Mouse (Mus musculus) heart, postnatal 0 days (tissue): ENCODE data around the gene Nectin1. TPM values are rescaled to one million over a fixed set of nuclear protein-coding genes. Genes with fewer than 3 reads are reported as not detected.

Experiments
- ATAC-seq: fragments of 200-750 bp; cut with Nextera tagmentation; 2 replicates; pipeline ENCODE4 v1.8.0; 2017; ENCODE audit warnings: low read depth, moderate number of reproducible peaks, moderate library complexity; ENCODE audit not compliant: insufficient read depth
- DNase-seq: peaks from one replicate; pipeline ENCODE4 v3.0.0-alpha.2; 2016; ENCODE audit warnings: low spot score
- H3K27ac ChIP-seq: fragments of 300-500 bp; sonication (generic); 2 replicates; pipeline ENCODE4 v1.5.1; 2014; ENCODE audit warnings: low read depth, mild to moderate bottlenecking
- H3K27me3 ChIP-seq: fragments of 300-500 bp; sonication (generic); 2 replicates; pipeline ENCODE4 v1.6.1; 2014; ENCODE audit warnings: low read length, mixed read lengths; ENCODE audit not compliant: control insufficient read depth, insufficient read depth
- H3K36me3 ChIP-seq: fragments of 300-500 bp; sonication (generic); replicated peaks from 2 replicates; pipeline ENCODE4 v1.6.1; 2014; ENCODE audit warnings: low read length, mixed read lengths; ENCODE audit not compliant: control insufficient read depth, insufficient read depth
- H3K4me1 ChIP-seq: fragments of 300-500 bp; sonication (generic); 2 replicates; pipeline ENCODE4 v1.6.1; 2014; ENCODE audit warnings: antibody characterized with exemption; ENCODE audit not compliant: control insufficient read depth, insufficient read depth
- H3K4me2 ChIP-seq: fragments of 300-500 bp; sonication (generic); 2 replicates; pipeline ENCODE4 v1.6.1; 2014; ENCODE audit warnings: low read depth, mild to moderate bottlenecking, low read length, moderate library complexity
- H3K4me3 ChIP-seq: fragments of 300-500 bp; sonication (generic); 2 replicates; pipeline ENCODE4 v1.5.1; 2014; ENCODE audit warnings: low read depth, low read length
- H3K9ac ChIP-seq: fragments of 300-500 bp; sonication (generic); replicated peaks from 2 replicates; pipeline ENCODE4 v1.6.1; 2014; ENCODE audit warnings: low read depth, low read length, mixed read lengths
- H3K9me3 ChIP-seq: fragments of 300-500 bp; sonication (generic); replicated peaks from 2 replicates; pipeline ENCODE4 v1.6.1; 2016; ENCODE audit warnings: low read length; ENCODE audit not compliant: control insufficient read depth
- CTCF ChIP-seq: IDR thresholded peaks from 2 replicates; pipeline ENCODE4 v1.5.1; 2016; ENCODE audit warnings: antibody characterized with exemption, control low read depth, low read depth
- EP300 ChIP-seq: IDR thresholded peaks from 2 replicates; pipeline ENCODE4 v1.6.1; 2016; ENCODE audit warnings: antibody characterized with exemption, low read depth
- WGBS: fragments of 180-500 bp; shearing (Covaris S2); extraction: QIAGEN DNeasy Blood & Tissue Kit; methylation state at CpG from one replicate; pipeline ENCODE4 v1.1.7; 2014; 5-methylcytosine and 5-hydroxymethylcytosine counted together
- polyA plus RNA-seq: library from polyadenylated mRNA; unstranded; fragments of >200 nt; fragmentation: Nextera tagmentation; extraction: Ambion mirVana; gene quantifications from 2 replicates; pipeline ENCODE4 v1.2.1, GENCODE M21; 2015
- total RNA-seq: library from RNA; depleted of rRNA; stranded (reverse); fragments of >200 nt; gene quantifications from 2 replicates; pipeline ENCODE4 v1.2.3, GENCODE M21; 2014; ENCODE audit warnings: low replicate concordance

Gene Nectin1
- total and polyA plus RNA-seq, 2 experiments from 2014 or later, result 0.82 to 3.6 TPM

- no peaks in the 10 kb centered on the region for H3K9me3 ChIP-seq
- H3K9ac ChIP-seq, result no peak overlapping the region
- no peaks in the 10 kb centered on the region for H3K4me1 ChIP-seq
- H3K4me3 ChIP-seq, result no peak overlapping the region
- no peaks in the 10 kb centered on the region for H3K36me3 ChIP-seq
- ATAC-seq, result no peak
- H3K4me2 ChIP-seq, result no peak overlapping the region
- WGBS, result 28% methylated on average over 4 of the region's 4 CpGs
- no peak overlapping the region for H3K27ac ChIP-seq
- DNase-seq, result no peak
- TF ChIP-seq CTCF, result no peak
- H3K27me3 ChIP-seq, result no peaks in the 10 kb centered on the region
Measured at GRCm38 (mm10) chr9:43808099-43808498, 64.3 kb downstream of the Nectin1 start.

GRCm38 (mm10) chr9:43808546-43808945 is 64.8 kb downstream of the Nectin1 start:
- Histone ChIP-seq H3K27ac (no peak overlapping the region), H3K4me2 (no peak overlapping the region), H3K27me3 (no peaks in the 10 kb centered on the region), H3K9me3 (no peaks in the 10 kb centered on the region), H3K4me1 (no peaks in the 10 kb centered on the region), H3K9ac (no peak overlapping the region), H3K36me3 (no peaks in the 10 kb centered on the region), H3K4me3 (no peak overlapping the region)
- DNase-seq (no peak), ATAC-seq (no peak)
- no peak for TF ChIP-seq CTCF
- TF ChIP-seq EP300, result no peak
- 34% methylated on average over 7 of the region's 7 CpGs for WGBS

GRCm38 (mm10) chr9:43813156-43813555 is 69.4 kb downstream of the Nectin1 start:
- DNase-seq, result no peak

GRCm38 (mm10) chr9:43822206-43822605 is 78.4 kb downstream of the Nectin1 start:
- TF ChIP-seq CTCF, result no peak
- no peak for TF ChIP-seq EP300
- Histone ChIP-seq H3K27ac (no peak overlapping the region), H3K9ac (no peak overlapping the region), H3K4me3 (no peak overlapping the region), H3K9me3 (no peaks in the 10 kb centered on the region), H3K4me1 (no peaks in the 10 kb centered on the region), H3K27me3 (no peaks in the 10 kb centered on the region), H3K4me2 (no peak overlapping the region), H3K36me3 (no peaks in the 10 kb centered on the region)
- DNase-seq (no peak), ATAC-seq (no peak)
- 91% methylated on average over 5 of the region's 5 CpGs for WGBS

More at GRCm38 (mm10) chr9:43813156-43813555, 69.4 kb downstream of the Nectin1 start:
- Histone ChIP-seq H3K4me3 (no peak overlapping the region), H3K9me3 (no peaks in the 10 kb centered on the region), H3K4me2 (no peak overlapping the region), H3K27me3 (0 out of 2 replicates have a peak, but pooled peaks cover 5% of the 10 kb centered on the region), H3K4me1 (no peaks in the 10 kb centered on the region), H3K9ac (no peak overlapping the region), H3K36me3 (no peaks in the 10 kb centered on the region), H3K27ac (no peak overlapping the region)
- TF ChIP-seq EP300 (no peak), CTCF (no peak)
- 64% methylated on average over 2 of the region's 2 CpGs for WGBS
- ATAC-seq, result no peak

GRCm38 (mm10) chr9:43825178-43825577 is 81.4 kb downstream of the Nectin1 start:
- ATAC-seq (no peak), DNase-seq (no peak)
- H3K4me2 ChIP-seq, result no peak overlapping the region
- H3K36me3 ChIP-seq, result no peaks in the 10 kb centered on the region
- no peaks in the 10 kb centered on the region for H3K9me3 ChIP-seq
- no peaks in the 10 kb centered on the region for H3K4me1 ChIP-seq
- WGBS, result 67% methylated on average over 5 of the region's 5 CpGs
- H3K27ac ChIP-seq, result no peak overlapping the region
- H3K9ac ChIP-seq, result no peak overlapping the region
- H3K27me3 ChIP-seq, result no peaks in the 10 kb centered on the region
- no peak for TF ChIP-seq EP300
- TF ChIP-seq CTCF, result no peak
- H3K4me3 ChIP-seq, result no peak overlapping the region

DNA sequence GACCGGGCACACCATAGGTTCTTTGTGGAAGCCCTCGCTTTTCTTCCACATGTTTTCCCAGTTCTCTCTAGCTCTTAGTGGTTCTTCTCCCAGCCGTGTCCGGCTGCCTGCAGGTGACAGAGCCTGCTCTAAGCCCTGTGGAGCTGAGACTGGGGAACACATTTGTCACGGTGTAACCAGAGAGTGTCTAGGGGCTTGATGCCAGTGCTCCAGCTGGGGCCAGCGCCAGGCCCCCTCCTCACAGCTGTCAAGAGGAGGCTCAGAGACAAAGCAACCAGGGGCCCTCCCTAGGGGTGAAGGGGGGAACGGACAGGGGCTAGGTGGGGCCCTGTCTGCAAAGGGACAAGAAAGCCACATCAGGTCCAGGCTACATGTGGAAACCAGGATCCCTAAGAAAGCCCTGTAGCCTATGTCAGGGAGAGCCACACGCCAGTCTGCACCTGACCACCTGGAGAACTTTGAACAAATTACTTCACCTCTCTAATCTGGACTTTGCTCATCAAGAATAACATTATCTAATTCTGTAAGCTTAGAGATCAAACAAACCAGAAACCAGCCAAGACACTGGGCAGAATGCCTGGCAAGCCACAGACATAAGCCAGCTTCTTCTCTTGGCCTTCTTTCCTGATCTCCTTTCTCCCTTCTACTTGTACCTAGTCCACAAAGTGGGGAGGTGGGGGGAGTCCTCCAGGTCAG is 82.9 kb downstream of the Nectin1 start:
- H3K4me1 ChIP-seq, result no peaks in the 10 kb centered on the region
- H3K27me3 ChIP-seq, result no peaks in the 10 kb centered on the region
- no peak overlapping the region for H3K27ac ChIP-seq
- TF ChIP-seq CTCF (no peak), EP300 (no peak)
- no peak overlapping the region for H3K4me2 ChIP-seq
- WGBS, result 59% methylated on average over 8 of the region's 8 CpGs
- ATAC-seq (no peak), DNase-seq (no peak)
- H3K36me3 ChIP-seq, result no peaks in the 10 kb centered on the region
- no peak overlapping the region for H3K4me3 ChIP-seq
- H3K9ac ChIP-seq, result no peak overlapping the region
- H3K9me3 ChIP-seq, result no peaks in the 10 kb centered on the region
